Mouse (Mus musculus): ENCODE data around the gene Zfp654.

Zfp654 gene

GRCm38 (mm10) chr16:64766696-64767300 is 84.7 kb downstream of the Zfp654 start:
- DNase-seq (ENCODE audit: low spot score in 2 of 2), result no peak

DNA sequence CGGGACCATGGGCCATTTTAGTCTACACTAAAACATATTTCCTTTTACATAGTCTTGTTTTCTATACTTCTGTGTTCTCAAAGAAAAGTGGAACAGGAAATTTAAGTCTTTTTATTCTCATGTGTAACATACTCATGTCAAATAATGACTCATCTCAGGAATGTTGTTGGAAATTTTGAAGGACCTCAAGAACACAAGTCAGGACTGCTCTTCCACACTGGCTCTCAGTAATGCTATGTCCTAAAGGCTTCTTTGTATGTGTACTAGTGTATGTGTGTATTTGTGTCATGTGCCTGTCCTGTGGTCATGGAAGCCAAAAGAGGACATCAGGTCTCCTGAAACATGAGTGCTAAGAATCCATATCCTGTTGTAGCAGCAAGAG is 92.2 kb downstream of the Zfp654 start:
- DNase-seq (ENCODE audit: low spot score in 2 of 2), result no peak

DNA sequence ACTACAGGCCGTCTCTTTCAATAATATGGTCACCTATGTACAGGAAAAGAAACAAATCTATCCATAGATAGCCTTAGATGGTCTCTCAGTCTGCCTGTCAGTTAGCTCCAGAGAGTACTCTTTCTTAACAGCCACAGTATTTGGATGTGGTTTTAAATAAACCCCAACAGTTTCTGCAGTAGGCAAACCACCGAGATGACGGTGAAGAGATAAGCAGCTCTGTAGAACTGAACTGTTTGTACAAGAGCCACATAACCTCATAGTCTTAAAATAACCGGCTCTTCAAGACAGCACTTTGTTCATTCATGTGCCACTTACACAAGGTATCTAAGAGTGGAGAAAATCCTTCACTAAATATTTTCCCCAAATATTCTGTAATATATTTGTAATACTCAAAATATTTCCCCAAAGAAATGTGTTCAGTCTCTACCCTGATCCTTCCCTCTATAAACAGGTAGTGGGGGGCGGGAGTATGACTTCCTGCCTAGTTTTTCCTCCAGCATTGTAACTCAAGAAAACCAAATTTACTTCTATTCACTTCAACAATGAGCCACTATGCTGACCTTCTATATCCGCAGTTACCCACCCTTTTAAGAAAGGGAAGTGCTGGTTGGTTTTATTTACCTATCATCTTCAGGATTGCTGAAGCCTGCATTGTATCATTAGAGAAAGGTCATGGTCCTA is 92.7 kb downstream of the Zfp654 start:
- no peak for DNase-seq (ENCODE audit: low spot score in 2 of 2)

DNA sequence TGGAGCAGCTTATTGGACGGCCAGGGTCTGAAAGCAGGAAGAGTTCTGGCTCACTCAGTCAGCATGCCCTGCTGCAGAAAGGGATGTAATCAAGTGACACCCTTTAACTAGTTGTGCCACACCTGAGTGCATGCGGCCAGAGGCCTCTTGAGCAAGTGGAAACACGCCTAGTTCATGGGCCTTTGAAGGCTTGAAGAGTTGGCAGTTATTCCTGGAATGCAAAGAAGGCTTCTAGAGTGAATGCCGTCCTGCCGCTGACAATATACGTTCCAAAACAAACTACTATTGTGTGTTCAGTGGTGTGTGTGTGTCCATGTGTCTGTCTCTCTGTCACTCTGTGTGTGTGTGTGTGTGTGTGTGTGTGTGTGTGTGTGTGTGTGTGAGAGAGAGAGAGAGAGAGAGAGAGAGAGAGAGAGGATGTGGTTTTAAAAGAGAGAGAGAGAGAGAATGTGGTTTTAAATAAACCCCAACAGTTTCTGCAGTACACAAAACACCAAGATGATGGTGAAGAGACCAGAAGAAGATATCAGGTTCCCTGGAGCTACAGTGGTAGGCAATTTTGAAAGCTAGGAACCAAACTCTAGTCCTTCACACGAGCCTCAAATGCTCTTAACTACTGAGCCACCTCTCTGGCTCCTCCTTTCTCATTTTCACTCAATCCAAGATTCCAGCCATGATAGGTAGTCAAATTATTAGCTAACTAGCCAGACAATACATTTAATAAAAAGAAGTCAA is 93.6 kb downstream of the Zfp654 start:
- no peak for DNase-seq (ENCODE audit: low spot score in 2 of 2)

GRCm38 (mm10) chr16:64756321-64756720 is 95.1 kb downstream of the Zfp654 start:
- no peak for DNase-seq (ENCODE audit: low spot score in 2 of 2)

- no peak for DNase-seq (ENCODE audit: low spot score in 2 of 2)
These were observed 96.7 kb downstream of the Zfp654 start for GRCm38 (mm10) chr16:64754743-64755139.

DNA sequence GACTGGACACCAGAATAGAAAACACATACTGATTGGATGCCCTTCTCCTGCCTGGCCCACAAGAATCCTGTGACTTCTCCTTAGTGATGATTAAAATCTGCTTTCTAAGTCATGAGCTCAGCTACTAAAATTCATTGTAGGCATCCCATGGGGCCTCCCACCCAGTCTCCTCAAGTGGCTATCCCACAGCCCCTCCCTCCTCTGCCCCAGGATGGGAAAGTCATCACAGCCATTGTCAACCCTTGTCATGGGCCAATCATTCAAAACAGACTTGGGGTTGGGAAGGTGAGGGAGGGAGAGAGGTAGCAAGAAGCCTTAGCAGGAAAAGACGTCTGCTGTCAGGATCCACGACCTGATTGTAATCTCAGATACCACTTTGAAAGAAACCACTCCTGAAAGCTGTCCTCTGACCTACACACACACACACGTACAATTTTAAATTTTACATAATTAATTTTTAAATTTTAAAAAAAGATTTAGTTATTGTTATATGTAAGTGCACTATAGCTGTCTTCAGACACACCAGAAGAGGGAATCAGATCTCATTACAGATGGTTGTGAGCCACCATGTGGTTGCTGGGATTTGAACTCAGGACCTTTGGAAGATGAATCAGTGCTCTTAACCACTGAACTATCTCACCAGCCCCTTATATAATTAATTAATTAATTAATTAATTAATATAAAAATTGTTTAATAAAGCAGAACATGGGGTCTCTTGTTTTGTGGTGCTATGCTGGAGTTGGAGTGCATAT is 97.3 kb downstream of the Zfp654 start:
- no peak for DNase-seq (ENCODE audit: low spot score in 2 of 2)

DNA sequence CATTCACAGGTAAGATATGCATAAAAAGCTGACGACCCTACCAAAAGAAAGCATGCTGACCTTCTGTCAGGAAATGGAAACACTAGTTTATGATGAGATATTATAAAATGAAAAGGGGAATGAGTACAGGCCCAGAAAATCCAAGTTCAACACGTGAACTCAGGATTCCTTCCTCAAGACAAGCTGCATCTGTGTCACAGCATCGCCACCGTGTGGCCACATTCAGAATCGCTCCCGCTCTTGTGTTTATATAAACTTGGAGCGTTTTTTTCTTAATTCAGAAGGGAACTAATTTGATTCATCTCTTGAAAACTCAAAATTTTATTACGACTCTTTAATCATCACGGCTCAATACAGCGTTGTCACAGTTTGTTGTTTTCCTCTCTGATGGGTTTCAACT is 103.2 kb downstream of the Zfp654 start:
- peak; percentile 22 to 40 for DNase-seq (ENCODE audit: low spot score in 2 of 2)

DNA sequence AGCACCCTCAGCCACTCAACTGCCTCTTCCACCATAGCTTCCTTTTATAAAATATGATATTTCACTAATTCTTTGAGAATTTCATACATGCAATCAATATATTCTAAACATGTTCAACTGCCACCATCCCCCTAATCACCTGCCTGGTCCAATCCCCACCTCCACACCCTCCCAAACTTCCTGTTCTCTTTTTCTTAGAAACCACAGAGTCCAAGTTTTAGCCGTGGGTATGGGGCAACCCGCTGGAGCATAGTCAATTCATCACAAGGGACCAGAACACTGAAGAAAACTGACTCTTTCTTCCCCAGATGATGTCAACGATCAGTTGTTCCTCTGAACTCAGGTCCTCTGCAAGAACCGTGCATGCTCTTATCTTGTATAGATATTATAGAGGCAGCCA is 106.4 kb downstream of the Zfp654 start:
- no peak for DNase-seq (ENCODE audit: low spot score in 2 of 2)

GRCm38 (mm10) chr16:64737289-64737688 is 114.2 kb downstream of the Zfp654 start:
- no peak for DNase-seq (ENCODE audit: low spot score in 2 of 2)
